Mouse (Mus musculus): ENCODE measurements around the gene Trip13. TPM values are rescaled to one million over a fixed set of nuclear protein-coding genes. Genes with fewer than 3 reads are reported as not detected.

Gene Trip13
- polyA plus RNA-seq (2014; fragmentation: Nextera tagmentation; extraction: Ambion mirVana), result 27.7 and 27.9 TPM in 2 replicates

- H3K27ac ChIP-seq (replicated peaks in 1 of 2; ENCODE audit: control insufficient read depth in 1 of 2, insufficient read depth in 1 of 2, low read depth in 2 of 2, low read length in 2 of 2), result peak within 1 kb of the TSS; percentile 81 to 83
- peak; percentile 93 for ATAC-seq (ENCODE audit: insufficient number of reproducible peaks, insufficient read depth, low FRiP score, low read depth)
- no peaks in the 10 kb centered on the region for H3K27me3 ChIP-seq (ENCODE audit: control insufficient read depth, insufficient read depth, low read length)
- peak within 1 kb of the TSS; percentile 81 to 95 for H3K4me3 ChIP-seq (ENCODE audit: control insufficient read depth in 1 of 2, insufficient read depth in 1 of 2, low read depth in 1 of 2, low read length in 2 of 2)
- peaks cover 60% of the 10 kb centered on the region for H3K36me3 ChIP-seq (ENCODE audit: control insufficient read depth, insufficient read depth, low read length)
- H3K9me3 ChIP-seq (ENCODE audit: control insufficient read depth, low read length), result no peaks in the 10 kb centered on the region
- under 1% methylated on average over 82 of the region's 82 CpGs for WGBS
- peaks cover 3 to 14% of the 10 kb centered on the region in 2 experiments; a peak in 2 of 4 replicates for H3K4me1 ChIP-seq (ENCODE audit: control insufficient read depth in 2 of 2, insufficient read depth in 2 of 2, low read length in 2 of 2)
- peak within 1 kb of the TSS; percentile 78 for H3K4me2 ChIP-seq (ENCODE audit: low read length)
- peak within 1 kb of the TSS; percentile 82 for H3K9ac ChIP-seq (ENCODE audit: low read length)
These were observed at the start of gene Trip13, which contains the start of gene Brd9 for GRCm38 (mm10) chr13:73937321-73938176. TSS of gene Trip13 (minus strand) at chr13:73937784. TSS of gene Brd9 (plus strand) at chr13:73937811.

- 82% methylated on average over 5 of the region's 5 CpGs for WGBS
- Histone ChIP-seq H3K4me1 (ENCODE audit: control insufficient read depth in 2 of 2, insufficient read depth in 2 of 2, low read length in 2 of 2) (no peaks in the 10 kb centered on the region), H3K27ac (replicated peaks in 1 of 2; ENCODE audit: control insufficient read depth in 1 of 2, insufficient read depth in 1 of 2, low read depth in 2 of 2, low read length in 2 of 2) (no peak overlapping the region), H3K9me3 (ENCODE audit: control insufficient read depth, low read length) (no peaks in the 10 kb centered on the region), H3K27me3 (ENCODE audit: control insufficient read depth, insufficient read depth, low read length) (no peaks in the 10 kb centered on the region), H3K4me3 (ENCODE audit: control insufficient read depth in 1 of 2, insufficient read depth in 1 of 2, low read depth in 1 of 2, low read length in 2 of 2) (no peak overlapping the region), H3K36me3 (ENCODE audit: control insufficient read depth, insufficient read depth, low read length) (no peaks in the 10 kb centered on the region), H3K9ac (ENCODE audit: low read length) (no peak overlapping the region), H3K4me2 (ENCODE audit: low read length) (no peak overlapping the region)
- no peak for ATAC-seq (ENCODE audit: insufficient number of reproducible peaks, insufficient read depth, low FRiP score, low read depth)
These were observed 39.4 kb upstream of the Trip13 start for GRCm38 (mm10) chr13:73976935-73977334.

DNA sequence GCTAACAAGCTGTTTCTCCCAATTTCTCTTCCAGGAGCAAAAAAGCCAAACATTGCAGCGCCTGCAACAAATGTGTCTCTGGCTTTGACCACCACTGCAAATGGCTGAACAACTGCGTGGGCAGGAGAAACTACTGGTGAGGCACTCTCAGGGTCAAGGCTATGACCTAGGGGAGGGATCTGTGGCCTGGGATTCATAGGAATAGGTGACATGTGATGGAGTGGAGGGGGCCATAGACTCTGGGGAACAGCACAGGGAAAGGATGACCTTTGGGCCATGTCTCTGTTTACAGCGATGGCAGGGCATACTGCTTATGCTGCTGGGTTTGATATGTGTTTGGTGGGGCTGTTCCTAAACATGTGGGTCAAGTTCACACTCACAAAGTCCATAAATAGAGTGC, 36.9 kb upstream of the Trip13 start:
- H3K4me2 ChIP-seq (ENCODE audit: low read length), result no peak overlapping the region
- no peaks in the 10 kb centered on the region for H3K36me3 ChIP-seq (ENCODE audit: control insufficient read depth, insufficient read depth, low read length)
- H3K4me3 ChIP-seq (ENCODE audit: control insufficient read depth in 1 of 2, insufficient read depth in 1 of 2, low read depth in 1 of 2, low read length in 2 of 2), result no peak overlapping the region
- no peak overlapping the region for H3K9ac ChIP-seq (ENCODE audit: low read length)
- ATAC-seq (ENCODE audit: insufficient number of reproducible peaks, insufficient read depth, low FRiP score, low read depth), result no peak
- no peaks in the 10 kb centered on the region for H3K27me3 ChIP-seq (ENCODE audit: control insufficient read depth, insufficient read depth, low read length)
- no peaks in the 10 kb centered on the region for H3K9me3 ChIP-seq (ENCODE audit: control insufficient read depth, low read length)
- 85% methylated on average over 3 of the region's 3 CpGs for WGBS
- H3K27ac ChIP-seq (replicated peaks in 1 of 2; ENCODE audit: control insufficient read depth in 1 of 2, insufficient read depth in 1 of 2, low read depth in 2 of 2, low read length in 2 of 2), result no peak overlapping the region
- H3K4me1 ChIP-seq (ENCODE audit: control insufficient read depth in 2 of 2, insufficient read depth in 2 of 2, low read length in 2 of 2), result peaks cover 8 to 10% of the 10 kb centered on the region in 2 experiments; a peak in 3 of 4 replicates

DNA sequence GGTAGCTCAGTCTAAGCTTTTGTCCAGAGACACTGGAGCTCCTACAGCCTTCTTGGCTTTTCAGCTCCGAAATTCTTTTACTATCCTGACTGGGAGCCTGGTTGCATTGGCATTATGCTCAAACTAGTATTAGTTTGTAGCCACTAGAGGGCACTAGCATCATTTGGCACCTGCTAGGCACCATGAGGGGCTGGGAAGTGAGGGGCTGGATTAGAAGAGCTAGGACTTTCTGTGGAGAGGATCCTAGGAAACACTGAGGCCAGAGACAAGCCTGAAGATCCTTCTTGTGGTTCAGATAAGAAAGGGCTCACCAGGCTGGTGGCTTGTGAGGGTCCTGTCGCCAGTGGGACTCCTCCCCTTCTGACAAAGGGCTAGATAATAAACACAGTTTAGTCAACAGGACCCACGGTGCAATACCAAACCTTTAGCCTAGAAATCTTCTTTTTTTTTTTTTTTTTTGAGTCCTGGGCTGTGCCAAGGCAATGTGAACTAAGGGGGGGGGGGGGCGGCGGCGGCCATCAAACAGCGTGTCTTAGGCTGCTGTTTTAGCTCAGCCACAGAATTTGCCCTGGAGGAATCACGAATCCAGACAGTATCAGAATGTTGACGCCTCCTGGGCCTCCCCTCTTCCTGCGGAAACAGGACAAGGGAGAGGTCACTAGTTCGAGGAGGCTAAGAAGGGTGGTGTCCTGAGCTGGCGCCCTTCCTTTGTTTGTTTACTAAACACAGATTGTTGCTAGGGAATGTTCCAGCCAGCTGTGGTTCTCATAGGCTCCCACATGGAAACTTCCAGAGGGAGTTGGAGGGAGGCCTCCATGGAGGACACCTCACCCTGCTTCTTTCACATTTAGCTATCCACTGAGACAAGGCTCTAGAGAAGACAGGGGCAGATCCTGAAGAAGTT, 33.2 kb upstream of the Trip13 start:
- Histone ChIP-seq H3K27ac (replicated peaks in 1 of 2; ENCODE audit: control insufficient read depth in 1 of 2, insufficient read depth in 1 of 2, low read depth in 2 of 2, low read length in 2 of 2) (peak overlapping the region; percentile 65 to 73), H3K36me3 (ENCODE audit: control insufficient read depth, insufficient read depth, low read length) (no peaks in the 10 kb centered on the region), H3K9ac (ENCODE audit: low read length) (peak overlapping the region; percentile 10; the same call in 1 of the 2 replicates), H3K4me3 (ENCODE audit: control insufficient read depth in 1 of 2, insufficient read depth in 1 of 2, low read depth in 1 of 2, low read length in 2 of 2) (no peak overlapping the region; a peak in 2 of 4 replicates), H3K9me3 (ENCODE audit: control insufficient read depth, low read length) (no peaks in the 10 kb centered on the region), H3K4me1 (ENCODE audit: control insufficient read depth in 2 of 2, insufficient read depth in 2 of 2, low read length in 2 of 2) (peaks cover 8 to 10% of the 10 kb centered on the region in 2 experiments; a peak in 3 of 4 replicates), H3K4me2 (ENCODE audit: low read length) (peak overlapping the region; percentile 43), H3K27me3 (ENCODE audit: control insufficient read depth, insufficient read depth, low read length) (no peaks in the 10 kb centered on the region)
- ATAC-seq (ENCODE audit: insufficient number of reproducible peaks, insufficient read depth, low FRiP score, low read depth), result peak; percentile 91
- WGBS, result 13% methylated on average over 12 of the region's 12 CpGs

GRCm38 (mm10) chr13:73963551-73963950, 26.0 kb upstream of the Trip13 start, which contains the start of gene Zdhhc11:
TSS of gene Zdhhc11 (plus strand) at chr13:73963851.
- Histone ChIP-seq H3K4me2 (ENCODE audit: low read length) (no peak within 1 kb of the TSS), H3K4me3 (ENCODE audit: control insufficient read depth in 1 of 2, insufficient read depth in 1 of 2, low read depth in 1 of 2, low read length in 2 of 2) (no peak within 1 kb of the TSS), H3K9me3 (ENCODE audit: control insufficient read depth, low read length) (no peaks in the 10 kb centered on the region), H3K27me3 (ENCODE audit: control insufficient read depth, insufficient read depth, low read length) (no peaks in the 10 kb centered on the region), H3K27ac (replicated peaks in 1 of 2; ENCODE audit: control insufficient read depth in 1 of 2, insufficient read depth in 1 of 2, low read depth in 2 of 2, low read length in 2 of 2) (no peak within 1 kb of the TSS), H3K4me1 (ENCODE audit: control insufficient read depth in 2 of 2, insufficient read depth in 2 of 2, low read length in 2 of 2) (no peaks in the 10 kb centered on the region), H3K36me3 (ENCODE audit: control insufficient read depth, insufficient read depth, low read length) (peaks cover 38% of the 10 kb centered on the region), H3K9ac (ENCODE audit: low read length) (no peak within 1 kb of the TSS)
- WGBS, result 85% methylated on average over 5 of the region's 5 CpGs
- no peak for ATAC-seq (ENCODE audit: insufficient number of reproducible peaks, insufficient read depth, low FRiP score, low read depth)

DNA sequence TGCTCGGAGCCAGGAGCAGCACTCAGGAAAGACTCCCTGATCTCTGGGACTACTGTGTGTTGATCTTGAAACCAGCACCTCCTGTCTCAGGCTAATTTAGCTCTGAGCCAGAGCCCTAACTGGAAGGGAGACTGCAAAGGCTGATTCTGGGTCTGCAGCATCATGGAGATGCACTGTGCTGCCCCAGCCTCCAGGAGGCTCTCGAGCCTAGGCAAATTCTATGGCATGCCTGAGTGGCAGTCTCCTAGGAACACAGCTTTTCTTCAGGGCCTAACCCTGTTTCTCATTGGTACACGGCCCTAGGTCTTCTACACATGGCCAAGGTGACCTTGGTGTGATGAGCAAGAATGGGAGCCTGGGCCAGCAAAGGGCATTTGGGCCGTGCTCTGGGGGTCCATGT, 23.6 kb upstream of the Trip13 start:
- no peaks in the 10 kb centered on the region for H3K9me3 ChIP-seq (ENCODE audit: control insufficient read depth, low read length)
- ATAC-seq (ENCODE audit: insufficient number of reproducible peaks, insufficient read depth, low FRiP score, low read depth), result no peak
- no peak overlapping the region for H3K4me3 ChIP-seq (ENCODE audit: control insufficient read depth in 1 of 2, insufficient read depth in 1 of 2, low read depth in 1 of 2, low read length in 2 of 2)
- no peaks in the 10 kb centered on the region for H3K27me3 ChIP-seq (ENCODE audit: control insufficient read depth, insufficient read depth, low read length)
- no peak overlapping the region for H3K27ac ChIP-seq (replicated peaks in 1 of 2; ENCODE audit: control insufficient read depth in 1 of 2, insufficient read depth in 1 of 2, low read depth in 2 of 2, low read length in 2 of 2)
- H3K9ac ChIP-seq (ENCODE audit: low read length), result no peak overlapping the region
- no peaks in the 10 kb centered on the region for H3K4me1 ChIP-seq (ENCODE audit: control insufficient read depth in 2 of 2, insufficient read depth in 2 of 2, low read length in 2 of 2)
- no peak overlapping the region for H3K4me2 ChIP-seq (ENCODE audit: low read length)
- 75% methylated on average over 4 of the region's 4 CpGs for WGBS
- peaks cover 62% of the 10 kb centered on the region for H3K36me3 ChIP-seq (ENCODE audit: control insufficient read depth, insufficient read depth, low read length)

GRCm38 (mm10) chr13:73960117-73960652, 22.6 kb upstream of the Trip13 start:
- Histone ChIP-seq H3K9ac (ENCODE audit: low read length) (no peak overlapping the region), H3K27ac (replicated peaks in 1 of 2; ENCODE audit: control insufficient read depth in 1 of 2, insufficient read depth in 1 of 2, low read depth in 2 of 2, low read length in 2 of 2) (no peak overlapping the region), H3K36me3 (ENCODE audit: control insufficient read depth, insufficient read depth, low read length) (peaks cover 72% of the 10 kb centered on the region), H3K27me3 (ENCODE audit: control insufficient read depth, insufficient read depth, low read length) (no peaks in the 10 kb centered on the region), H3K4me3 (ENCODE audit: control insufficient read depth in 1 of 2, insufficient read depth in 1 of 2, low read depth in 1 of 2, low read length in 2 of 2) (no peak overlapping the region), H3K9me3 (ENCODE audit: control insufficient read depth, low read length) (no peaks in the 10 kb centered on the region), H3K4me1 (ENCODE audit: control insufficient read depth in 2 of 2, insufficient read depth in 2 of 2, low read length in 2 of 2) (no peaks in the 10 kb centered on the region), H3K4me2 (ENCODE audit: low read length) (no peak overlapping the region)
- WGBS, result 89% methylated on average over 10 of the region's 10 CpGs
- no peak for ATAC-seq (ENCODE audit: insufficient number of reproducible peaks, insufficient read depth, low FRiP score, low read depth)
